ENCODE assay signal across 13 mouse cellular contexts in the genomic region with DNA sequence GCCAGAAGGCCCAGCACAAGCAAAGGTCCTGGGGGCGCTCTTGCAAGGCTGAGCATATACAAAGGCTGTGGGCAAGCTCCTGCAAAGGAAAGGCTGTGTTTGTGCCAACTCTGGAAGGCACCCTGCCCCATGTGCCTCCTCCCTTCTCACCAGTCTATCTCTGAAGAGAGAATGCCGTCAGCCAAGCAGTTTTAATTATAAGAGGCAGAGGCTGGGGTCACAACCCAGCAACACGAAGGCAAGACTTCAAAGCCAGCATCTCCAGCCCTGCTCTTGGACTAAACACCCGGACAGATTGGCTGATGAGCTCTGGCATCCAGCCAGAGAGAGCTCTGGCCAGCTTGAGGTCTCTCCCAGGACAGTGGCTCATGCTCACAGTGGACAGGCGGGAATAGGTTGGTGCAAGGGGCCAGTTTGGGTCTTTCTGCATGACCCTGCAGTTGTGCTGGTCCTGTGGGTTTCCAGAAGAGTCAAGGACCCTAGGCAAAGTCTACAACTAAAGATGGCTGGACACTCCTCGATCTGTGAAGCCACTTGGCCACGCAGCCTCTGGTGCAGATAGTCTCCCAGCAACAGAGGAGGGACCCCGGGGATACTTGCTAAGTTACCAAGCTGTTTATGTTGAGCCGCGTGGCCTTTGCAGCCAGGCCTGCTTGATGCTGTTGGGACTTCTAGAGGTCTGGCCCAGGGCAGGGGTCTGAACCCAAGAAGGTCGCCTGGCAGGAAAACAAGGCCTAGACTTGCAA. TPM values are rescaled to one million over a fixed set of nuclear protein-coding genes. Genes with fewer than 3 reads are reported as not detected.
A peak's percentile ranks its signal among the peaks of the same experiment; 100 is the strongest.
DNase-seq lines count a peak whose midpoint lies in the region; ATAC-seq lines count a peak whose summit lies in the region.
"Had no signal": no experiment of that assay in that cellular context is flagged by ENCODE, and none has a peak within 500 bp of the region (broad histone marks: within the 10 kb centered on the region; RNA-seq: fewer than 3 reads in every experiment).

No protein-coding gene starts in this region.

- H3K36me3 ChIP-seq in heart, embryonic 12.5 days, result no peaks in the 10 kb centered on the region
- H3K36me3 ChIP-seq: embryonic facial prominence, embryonic 13.5 days; heart, embryonic 15.5 days had no signal

- no peak overlapping the region for H3K4me3 ChIP-seq in heart, embryonic 12.5 days
- H3K4me3 ChIP-seq: embryonic facial prominence, embryonic 13.5 days; heart, embryonic 15.5 days; megakaryocyte, embryonic 14.5 days had no signal

- H3K27me3 ChIP-seq in heart, embryonic 12.5 days (replicated peaks), result peaks cover 18% of the 10 kb centered on the region; the same call in 1 of the 2 replicates
- H3K27me3 ChIP-seq: embryonic facial prominence, embryonic 13.5 days had no signal

- H3K27ac ChIP-seq in heart, embryonic 12.5 days (ENCODE audit: poor library complexity, severe bottlenecking), result no peak overlapping the region
- H3K27ac ChIP-seq: embryonic facial prominence, embryonic 13.5 days; heart, embryonic 15.5 days had no signal

- DNase-seq in heart, adult 18-20 months, result peak; percentile 51
- peak; percentile 30 to 32 for DNase-seq in right cerebral cortex, postnatal 10 days (ENCODE audit: low spot score in 2 of 2)
- no peak for DNase-seq in right cerebral cortex, postnatal 25 days
- peak; percentile 25 for DNase-seq in kidney, adult 18-20 months
- DNase-seq in retina, postnatal 7 days (ENCODE audit: low read depth, low spot score), result peak; percentile 39
- no peak for DNase-seq in frontal cortex, adult 2 months (ENCODE audit: extremely low spot score in 1 of 2, low spot score in 1 of 2)
- no peak for DNase-seq in embryo, embryonic 10 days (ENCODE audit: low spot score)
- DNase-seq: right cerebral cortex, adult 18-20 months; thymus, postnatal 36 days had no signal

- peaks cover 21% of the 10 kb centered on the region for H3K4me1 ChIP-seq in heart, embryonic 12.5 days (replicated peaks)

- 51% methylated on average over 11 of the region's 11 CpGs for WGBS in heart, embryonic 12.5 days

- no peaks in the 10 kb centered on the region for H3K9me3 ChIP-seq in heart, embryonic 12.5 days (replicated peaks)
- H3K9me3 ChIP-seq: embryonic facial prominence, embryonic 13.5 days; heart, embryonic 15.5 days had no signal

- H3K9ac ChIP-seq in heart, embryonic 12.5 days, result no peak overlapping the region
- H3K9ac ChIP-seq: embryonic facial prominence, embryonic 13.5 days; heart, embryonic 15.5 days had no signal

- ATAC-seq in heart, embryonic 12.5 days (ENCODE audit: insufficient number of reproducible peaks, low FRiP score), result no peak

- no peak overlapping the region for H3K4me2 ChIP-seq in heart, embryonic 12.5 days
- H3K4me2 ChIP-seq: embryonic facial prominence, embryonic 13.5 days; heart, embryonic 15.5 days had no signal

RNA-seq across cellular contexts. Expression of a gene that starts 12.9 kb away (rescaled TPM):
- 10 to 100 TPM; 10.3 to 13.0 TPM for total RNA-seq in heart, adult 18-20 months (2021)
- polyA plus RNA-seq in heart, embryonic 12.5 days (2016; fragmentation: Nextera tagmentation; extraction: Ambion mirVana), result 12.7 and 13.4 TPM in 2 replicates
- 5.3 and 8.9 TPM in 2 replicates for polyA plus RNA-seq in frontal cortex, adult 2 months (2012; rRNA removed)

Comparison
In these comparisons a context has a peak if more than half of its experiments do, and no peak if none do; other contexts are left out.
1. DNase-seq: peak in heart, adult 18-20 months (2 of 2), right cerebral cortex, postnatal 10 days (2 of 2), kidney, adult 18-20 months (single experiment) and retina, postnatal 7 days (single experiment); none in right cerebral cortex, postnatal 25 days (single experiment), frontal cortex, adult 2 months (0 of 2) and embryo, embryonic 10 days (single experiment).